Comparison of ENCODE assay signal across 8 mouse cellular contexts in the genomic region with DNA sequence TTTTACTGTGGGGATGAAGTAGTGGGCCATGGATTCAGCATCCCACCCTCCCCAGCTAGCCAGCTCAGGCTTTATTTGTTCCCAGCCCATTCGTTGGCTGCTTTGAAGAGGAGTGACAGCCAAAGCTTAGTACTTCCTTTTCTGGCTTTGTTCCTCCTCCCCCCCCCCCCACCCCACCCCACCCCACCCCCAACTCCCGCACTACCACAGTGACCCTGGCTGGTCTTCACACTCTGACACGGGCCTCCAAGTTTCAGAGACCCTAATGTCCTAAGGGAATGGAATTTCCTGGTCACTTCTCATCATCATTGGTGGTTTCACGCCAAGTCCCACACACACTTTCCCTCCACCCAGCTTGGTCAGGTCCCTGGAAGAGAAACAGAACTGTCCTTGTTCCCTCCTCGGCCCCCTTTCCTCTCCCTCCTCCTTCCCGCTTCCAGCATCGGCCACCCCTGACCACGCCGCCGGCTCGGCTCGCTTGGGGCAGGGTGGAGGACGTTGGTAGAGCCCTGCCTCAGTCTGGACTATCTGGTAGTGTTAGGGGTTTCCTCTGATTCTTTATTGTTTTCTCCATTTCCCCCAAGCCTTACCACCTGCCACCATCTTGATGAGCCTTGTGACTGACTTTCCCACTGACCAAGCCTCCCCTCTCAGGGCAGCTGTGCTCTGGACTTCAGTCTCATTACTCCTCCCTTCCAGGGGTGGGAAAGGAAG. TPM values are rescaled to one million over a fixed set of nuclear protein-coding genes. Genes with fewer than 3 reads are reported as not detected.
DNase-seq lines count a peak whose midpoint lies in the region; ATAC-seq and TF ChIP-seq lines count a peak whose summit lies in the region.

No protein-coding gene starts in this region.

- H3K4me2 ChIP-seq in heart, embryonic 12.5 days, result peak overlapping the region; percentile 86
- peak overlapping the region; percentile 88 for H3K4me2 ChIP-seq in kidney, embryonic 16.5 days (replicated peaks; ENCODE audit: low read depth, low read length)
- H3K4me2 ChIP-seq in midbrain, postnatal 0 days (ENCODE audit: low read depth, low read length, poor library complexity, severe bottlenecking), result peak overlapping the region; percentile 74
- peak overlapping the region; percentile 83 for H3K4me2 ChIP-seq in stomach, postnatal 0 days (replicated peaks; ENCODE audit: low read depth)

- H3K4me3 ChIP-seq in heart, embryonic 12.5 days, result peak overlapping the region; percentile 97
- peak overlapping the region; percentile 87 for H3K4me3 ChIP-seq in kidney, embryonic 16.5 days (ENCODE audit: low read length)
- peak overlapping the region; percentile 74 for H3K4me3 ChIP-seq in liver, adult 2 months (ENCODE audit: insufficient read depth, low read depth, low read length)
- peak overlapping the region; percentile 86 for H3K4me3 ChIP-seq in midbrain, postnatal 0 days (ENCODE audit: low read depth, low read length)
- H3K4me3 ChIP-seq in stomach, postnatal 0 days (ENCODE audit: low read depth, low read length), result peak overlapping the region; percentile 90

- ATAC-seq in heart, embryonic 12.5 days (ENCODE audit: insufficient number of reproducible peaks, low FRiP score), result peak; percentile 31
- peak; percentile 20 for ATAC-seq in kidney, embryonic 16.5 days (ENCODE audit: low FRiP score, low TSS enrichment)
- peak; percentile 28; the same call in 1 of the 2 replicates for ATAC-seq in midbrain, postnatal 0 days (ENCODE audit: low FRiP score)
- peak; percentile 58 for ATAC-seq in stomach, postnatal 0 days (ENCODE audit: low FRiP score, low TSS enrichment)

- peak; percentile 65 for DNase-seq in layer of hippocampus, adult 11-12 months (ENCODE audit: low spot score)
- no peak for DNase-seq in layer of hippocampus, adult 9-10 months (ENCODE audit: low spot score)
- peak; percentile 59 for DNase-seq in embryo, embryonic 11 days
- no peak for DNase-seq in liver, adult 2 months (ENCODE audit: extremely low read depth, low read depth, low spot score)
- peak; percentile 76 for DNase-seq in midbrain, postnatal 0 days (ENCODE audit: low spot score)
- peak; percentile 57 for DNase-seq in stomach, postnatal 0 days (ENCODE audit: low spot score)

- 8% methylated on average over 13 of the region's 13 CpGs for WGBS in heart, embryonic 12.5 days
- WGBS in kidney, embryonic 16.5 days, result 2% methylated on average over 13 of the region's 13 CpGs
- 41% methylated on average over 13 of the region's 13 CpGs for WGBS in liver, adult 2 months
- 2% methylated on average over 13 of the region's 13 CpGs for WGBS in midbrain, postnatal 0 days
- WGBS in stomach, postnatal 0 days, result 1% methylated on average over 12 of the region's 13 CpGs

- no peak for TF ChIP-seq EP300 in stomach, postnatal 0 days (optimal IDR thresholded peaks at IDR 0.05)

- H3K9me3 ChIP-seq in heart, embryonic 12.5 days (replicated peaks), result no peaks in the 10 kb centered on the region
- H3K9me3 ChIP-seq in kidney, embryonic 16.5 days (ENCODE audit: low read length), result no peaks in the 10 kb centered on the region
- H3K9me3 ChIP-seq in midbrain, postnatal 0 days (ENCODE audit: low read length), result no peaks in the 10 kb centered on the region
- no peaks in the 10 kb centered on the region for H3K9me3 ChIP-seq in stomach, postnatal 0 days (ENCODE audit: control insufficient read depth, low read length)

- no peaks in the 10 kb centered on the region for H3K27me3 ChIP-seq in heart, embryonic 12.5 days (replicated peaks)
- H3K27me3 ChIP-seq in kidney, embryonic 16.5 days (ENCODE audit: insufficient read depth, low read length), result no peaks in the 10 kb centered on the region
- no peaks in the 10 kb centered on the region for H3K27me3 ChIP-seq in liver, adult 2 months (ENCODE audit: control insufficient read depth, insufficient read depth, low read length)
- no peaks in the 10 kb centered on the region for H3K27me3 ChIP-seq in midbrain, postnatal 0 days (ENCODE audit: insufficient read depth, low read length)
- H3K27me3 ChIP-seq in stomach, postnatal 0 days (ENCODE audit: control insufficient read depth, insufficient read depth, low read length), result no peaks in the 10 kb centered on the region

- peaks cover 9% of the 10 kb centered on the region; the same call in 1 of the 2 replicates for H3K79me2 ChIP-seq in liver, adult 2 months (ENCODE audit: control insufficient read depth, insufficient read depth, low read length)

- H3K9ac ChIP-seq in heart, embryonic 12.5 days, result peak overlapping the region; percentile 98
- H3K9ac ChIP-seq in kidney, embryonic 16.5 days (replicated peaks; ENCODE audit: low read length), result peak overlapping the region; percentile 97
- H3K9ac ChIP-seq in liver, adult 2 months (ENCODE audit: low read depth, low read length), result peak overlapping the region; percentile 90
- H3K9ac ChIP-seq in midbrain, postnatal 0 days (replicated peaks; ENCODE audit: low read length, poor library complexity, severe bottlenecking), result peak overlapping the region; percentile 87
- H3K9ac ChIP-seq in stomach, postnatal 0 days (ENCODE audit: low read length), result peak overlapping the region; percentile 94

- H3K27ac ChIP-seq in heart, embryonic 12.5 days (ENCODE audit: poor library complexity, severe bottlenecking), result peak overlapping the region; percentile 88
- H3K27ac ChIP-seq in kidney, embryonic 16.5 days (ENCODE audit: low read length), result peak overlapping the region; percentile 98
- peak overlapping the region; percentile 78 for H3K27ac ChIP-seq in liver, adult 2 months (replicated peaks; ENCODE audit: insufficient read depth, low read depth, low read length)
- peak overlapping the region; percentile 97 for H3K27ac ChIP-seq in midbrain, postnatal 0 days (ENCODE audit: low read depth, low read length)
- H3K27ac ChIP-seq in stomach, postnatal 0 days (replicated peaks), result peak overlapping the region; percentile 98

- peaks cover 51% of the 10 kb centered on the region for H3K36me3 ChIP-seq in heart, embryonic 12.5 days
- peaks cover 38% of the 10 kb centered on the region for H3K36me3 ChIP-seq in kidney, embryonic 16.5 days (ENCODE audit: insufficient read depth, low read length)
- peaks cover 12% of the 10 kb centered on the region; the same call in 1 of the 2 replicates for H3K36me3 ChIP-seq in liver, adult 2 months (ENCODE audit: control insufficient read depth, insufficient read depth, low read length)
- H3K36me3 ChIP-seq in midbrain, postnatal 0 days (ENCODE audit: insufficient read depth, low read length), result peaks cover 25% of the 10 kb centered on the region
- H3K36me3 ChIP-seq in stomach, postnatal 0 days (ENCODE audit: control insufficient read depth, insufficient read depth, low read length), result peaks cover 15% of the 10 kb centered on the region

- no peak for TF ChIP-seq POLR2A in liver, adult 2 months (IDR thresholded peaks at IDR 0.05; ENCODE audit: extremely low read depth, insufficient read depth, low read length)

- peaks cover 54% of the 10 kb centered on the region for H3K4me1 ChIP-seq in heart, embryonic 12.5 days (replicated peaks)
- peaks cover 32% of the 10 kb centered on the region for H3K4me1 ChIP-seq in kidney, embryonic 16.5 days (ENCODE audit: insufficient read depth, low read length)
- H3K4me1 ChIP-seq in liver, adult 2 months (ENCODE audit: control insufficient read depth, insufficient read depth, low read length), result peaks cover 3% of the 10 kb centered on the region
- H3K4me1 ChIP-seq in midbrain, postnatal 0 days (ENCODE audit: insufficient read depth, low read length), result peaks cover 22% of the 10 kb centered on the region
- H3K4me1 ChIP-seq in stomach, postnatal 0 days (replicated peaks; ENCODE audit: control insufficient read depth, insufficient read depth), result peaks cover 3% of the 10 kb centered on the region

- no peak for TF ChIP-seq CTCF in liver, adult 2 months (IDR thresholded peaks at IDR 0.05; ENCODE audit: low read depth, low read length)
- TF ChIP-seq CTCF in midbrain, postnatal 0 days (IDR thresholded peaks at IDR 0.05), result no peak
- no peak for TF ChIP-seq CTCF in stomach, postnatal 0 days (IDR thresholded peaks at IDR 0.05; ENCODE audit: low read depth)

RNA-seq across cellular contexts. Expression of gene Cdc42se1, which starts 1.4 kb away (rescaled TPM):
- polyA plus RNA-seq in heart, embryonic 12.5 days (2016; fragmentation: Nextera tagmentation; extraction: Ambion mirVana), result 60.9 and 62.1 TPM in 2 replicates
- 90.3 and 94.4 TPM in 2 replicates for polyA plus RNA-seq in kidney, embryonic 16.5 days (2015; fragmentation: Nextera tagmentation; extraction: Ambion mirVana)
- 8.9 and 12.3 TPM in 2 replicates for total RNA-seq in liver, adult 2 months (2014; rRNA removed)
- polyA plus RNA-seq in liver, adult 2 months (2012; rRNA removed), result 12.4 and 13.1 TPM in 2 replicates
- total RNA-seq in midbrain, postnatal 0 days (2014; rRNA removed), result 35.0 and 54.7 TPM in 2 replicates
- polyA plus RNA-seq in midbrain, postnatal 0 days (2015; fragmentation: Nextera tagmentation; extraction: Ambion mirVana), result 40.9 and 41.4 TPM in 2 replicates
- polyA plus RNA-seq in stomach, postnatal 0 days (2015; fragmentation: Nextera tagmentation; extraction: Ambion mirVana), result 88.1 and 99.4 TPM in 2 replicates

RNA-seq across cellular contexts. Expression of gene Mllt11, which starts 2.0 kb away (rescaled TPM):
- polyA plus RNA-seq in heart, embryonic 12.5 days (2016; fragmentation: Nextera tagmentation; extraction: Ambion mirVana), result 12.8 and 13.6 TPM in 2 replicates
- polyA plus RNA-seq in kidney, embryonic 16.5 days (2015; fragmentation: Nextera tagmentation; extraction: Ambion mirVana), result 14.0 and 16.6 TPM in 2 replicates
- total RNA-seq in liver, adult 2 months (2014; rRNA removed), result 0.81 and 0.83 TPM in 2 replicates
- polyA plus RNA-seq in liver, adult 2 months (2012; rRNA removed), result 0.81 and 1.4 TPM in 2 replicates
- total RNA-seq in midbrain, postnatal 0 days (2014; rRNA removed), result 301 and 367 TPM in 2 replicates
- 738 and 774 TPM in 2 replicates for polyA plus RNA-seq in midbrain, postnatal 0 days (2015; fragmentation: Nextera tagmentation; extraction: Ambion mirVana)
- 11.0 and 11.8 TPM in 2 replicates for polyA plus RNA-seq in stomach, postnatal 0 days (2015; fragmentation: Nextera tagmentation; extraction: Ambion mirVana)

RNA-seq across cellular contexts. Expression of gene Gm128, which starts 11.5 kb away (rescaled TPM):
- polyA plus RNA-seq in heart, embryonic 12.5 days (2016; fragmentation: Nextera tagmentation; extraction: Ambion mirVana), result 0.53 and 0.64 TPM in 2 replicates
- polyA plus RNA-seq in kidney, embryonic 16.5 days (2015; fragmentation: Nextera tagmentation; extraction: Ambion mirVana), result 0.53 and 0.55 TPM in 2 replicates
- 0.09 TPM in 1 of 2 replicates, not detected in the other for total RNA-seq in liver, adult 2 months (2014; rRNA removed)
- 0.06 TPM in 1 of 2 replicates, not detected in the other for polyA plus RNA-seq in liver, adult 2 months (2012; rRNA removed)
- 0.24 and 0.49 TPM in 2 replicates for total RNA-seq in midbrain, postnatal 0 days (2014; rRNA removed)
- 0.19 and 0.27 TPM in 2 replicates for polyA plus RNA-seq in midbrain, postnatal 0 days (2015; fragmentation: Nextera tagmentation; extraction: Ambion mirVana)
- polyA plus RNA-seq in stomach, postnatal 0 days (2015; fragmentation: Nextera tagmentation; extraction: Ambion mirVana), result 0.21 and 0.38 TPM in 2 replicates

RNA-seq across cellular contexts. Expression of gene Gabpb2, which starts 12.2 kb away (rescaled TPM):
- 7.7 and 8.9 TPM in 2 replicates for polyA plus RNA-seq in heart, embryonic 12.5 days (2016; fragmentation: Nextera tagmentation; extraction: Ambion mirVana)
- polyA plus RNA-seq in kidney, embryonic 16.5 days (2015; fragmentation: Nextera tagmentation; extraction: Ambion mirVana), result 8.8 and 10.8 TPM in 2 replicates
- 13.7 and 17.6 TPM in 2 replicates for total RNA-seq in liver, adult 2 months (2014; rRNA removed)
- 4.4 and 6.1 TPM in 2 replicates for polyA plus RNA-seq in liver, adult 2 months (2012; rRNA removed)
- total RNA-seq in midbrain, postnatal 0 days (2014; rRNA removed), result 6.5 and 7.6 TPM in 2 replicates
- 1.5 and 1.6 TPM in 2 replicates for polyA plus RNA-seq in midbrain, postnatal 0 days (2015; fragmentation: Nextera tagmentation; extraction: Ambion mirVana)
- 3.3 and 3.4 TPM in 2 replicates for polyA plus RNA-seq in stomach, postnatal 0 days (2015; fragmentation: Nextera tagmentation; extraction: Ambion mirVana)

RNA-seq across cellular contexts. Expression of gene Bnipl, which starts 21.1 kb away (rescaled TPM):
- polyA plus RNA-seq in heart, embryonic 12.5 days (2016; fragmentation: Nextera tagmentation; extraction: Ambion mirVana), result not detected in 2 replicates
- polyA plus RNA-seq in kidney, embryonic 16.5 days (2015; fragmentation: Nextera tagmentation; extraction: Ambion mirVana), result 0.41 and 0.82 TPM in 2 replicates
- total RNA-seq in liver, adult 2 months (2014; rRNA removed), result 0.07 TPM in 1 of 2 replicates, not detected in the other
- 0.16 TPM in 1 of 2 replicates, not detected in the other for polyA plus RNA-seq in liver, adult 2 months (2012; rRNA removed)
- not detected in 2 replicates for total RNA-seq in midbrain, postnatal 0 days (2014; rRNA removed)
- not detected in 2 replicates for polyA plus RNA-seq in midbrain, postnatal 0 days (2015; fragmentation: Nextera tagmentation; extraction: Ambion mirVana)
- polyA plus RNA-seq in stomach, postnatal 0 days (2015; fragmentation: Nextera tagmentation; extraction: Ambion mirVana), result 16.6 and 16.8 TPM in 2 replicates

Comparison
In these comparisons a context has a peak if more than half of its experiments do, and no peak if none do; other contexts are left out.
1. DNase-seq: peak in layer of hippocampus, adult 11-12 months (single experiment), embryo, embryonic 11 days (single experiment), midbrain, postnatal 0 days (single experiment) and stomach, postnatal 0 days (single experiment); none in layer of hippocampus, adult 9-10 months (single experiment) and liver, adult 2 months (single experiment).
2. RNA of gene Mllt11, which starts 2.0 kb away (polyA plus RNA-seq): 738 to 774 TPM in midbrain, postnatal 0 days; 14.0 to 16.6 TPM in kidney, embryonic 16.5 days, 12.8 to 13.6 TPM in heart, embryonic 12.5 days, 11.0 to 11.8 TPM in stomach, postnatal 0 days and 0.81 to 1.4 TPM in liver, adult 2 months; every median in the first group is over 10 times any median in the second.
3. Peak in every context shown above with its lines, with median percentiles within 50 percentile points of each other: ATAC-seq, H3K27ac ChIP-seq, H3K4me2 ChIP-seq, H3K4me3 ChIP-seq and H3K9ac ChIP-seq.